Mouse (Mus musculus): ENCODE results near the gene Cd36. TPM values are rescaled to one million over a fixed set of nuclear protein-coding genes. Genes with fewer than 3 reads are reported as not detected.
"Not testable (repeated sequence)": the region's sequence is repeated elsewhere in the genome, so short reads cannot be mapped to it uniquely, and the experiment has no call there.

Cd36 gene
- polyA plus RNA-seq (2015; fragmentation: Nextera tagmentation; extraction: Ambion mirVana), result 3.2 and 5.5 TPM in 2 replicates

DNA sequence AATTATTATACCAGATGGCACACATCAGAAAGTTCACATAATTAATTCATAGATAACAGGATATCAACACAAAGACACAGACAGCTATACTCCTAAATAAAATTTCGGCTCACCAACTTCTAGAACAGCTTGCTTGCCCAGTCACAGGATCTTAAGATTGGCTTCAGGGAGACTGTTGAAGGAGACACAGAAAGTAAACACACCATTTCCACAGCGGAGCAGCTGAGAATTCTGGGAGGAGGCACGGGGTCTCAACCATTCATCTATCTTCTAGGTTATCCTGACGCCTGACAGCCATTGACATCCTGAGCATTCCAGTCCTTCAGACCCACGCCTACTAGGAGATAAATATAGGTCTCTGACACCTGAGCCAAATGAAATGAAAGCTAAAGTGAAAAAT lies at the start of gene Cd36:
Cd36 (minus strand) TSS at position 204 of the 400 bp plus-strand sequence.
- ATAC-seq, result no peak
- Histone ChIP-seq H3K36me3 (ENCODE audit: control insufficient read depth, insufficient read depth, low read length) (no peaks in the 10 kb centered on the region), H3K4me2 (ENCODE audit: low read length) (no peak within 1 kb of the TSS), H3K9me3 (replicated peaks; ENCODE audit: control insufficient read depth, low read length, poor library complexity, severe bottlenecking) (no peaks in the 10 kb centered on the region), H3K9ac (ENCODE audit: low read depth, low read length) (no peak within 1 kb of the TSS), H3K27me3 (ENCODE audit: control insufficient read depth, insufficient read depth, low read depth, low read length) (no peaks in the 10 kb centered on the region), H3K4me3 (ENCODE audit: low read depth, low read length) (no peak within 1 kb of the TSS), H3K4me1 (ENCODE audit: control insufficient read depth, insufficient read depth, low read length) (no peaks in the 10 kb centered on the region), H3K27ac (ENCODE audit: low read length) (no peak within 1 kb of the TSS)
- WGBS, result 62% methylated on average over 5 of the region's 5 CpGs

DNA sequence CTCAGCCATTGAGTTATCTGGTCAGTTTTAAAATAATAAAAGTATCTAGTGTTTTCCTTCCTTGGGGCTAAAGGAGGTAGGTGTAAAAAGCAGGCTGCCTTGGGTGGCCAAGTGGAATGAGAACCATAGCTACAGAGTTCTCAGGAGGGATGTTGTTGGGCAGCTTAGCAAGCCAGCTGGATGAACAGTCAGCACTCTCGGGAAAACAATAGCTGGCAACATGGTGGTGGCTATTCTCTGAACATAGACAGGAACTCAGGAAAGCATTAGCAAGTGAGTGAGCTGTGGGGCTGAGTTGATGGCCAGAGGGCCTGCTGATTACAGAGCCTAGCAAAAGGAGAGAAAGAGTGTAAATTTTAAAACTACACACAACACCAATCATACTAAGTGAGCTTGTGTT lies 45.9 kb upstream of the Cd36 start:
- H3K36me3 ChIP-seq (ENCODE audit: control insufficient read depth, insufficient read depth, low read length), result no peaks in the 10 kb centered on the region
- H3K4me1 ChIP-seq (ENCODE audit: control insufficient read depth, insufficient read depth, low read length), result no peaks in the 10 kb centered on the region
- 61% methylated on average over 1 of the region's 1 CpGs for WGBS
- H3K9me3 ChIP-seq (replicated peaks; ENCODE audit: control insufficient read depth, low read length, poor library complexity, severe bottlenecking), result no peaks in the 10 kb centered on the region
- no peak overlapping the region for H3K27ac ChIP-seq (ENCODE audit: low read length)
- no peak overlapping the region for H3K9ac ChIP-seq (ENCODE audit: low read depth, low read length)
- no peak overlapping the region for H3K4me3 ChIP-seq (ENCODE audit: low read depth, low read length)
- H3K27me3 ChIP-seq (ENCODE audit: control insufficient read depth, insufficient read depth, low read depth, low read length), result no peaks in the 10 kb centered on the region
- no peak overlapping the region for H3K4me2 ChIP-seq (ENCODE audit: low read length)
- ATAC-seq, result no peak

GRCm38 (mm10) chr5:17931588-17931987 lies 43.0 kb upstream of the Cd36 start:
- ATAC-seq; H3K9me3 ChIP-seq (replicated peaks; ENCODE audit: control insufficient read depth, low read length, poor library complexity, severe bottlenecking); H3K27ac ChIP-seq (ENCODE audit: low read length); H3K4me1 ChIP-seq (ENCODE audit: control insufficient read depth, insufficient read depth, low read length); H3K36me3 ChIP-seq (ENCODE audit: control insufficient read depth, insufficient read depth, low read length); H3K27me3 ChIP-seq (ENCODE audit: control insufficient read depth, insufficient read depth, low read depth, low read length); H3K9ac ChIP-seq (ENCODE audit: low read depth, low read length); H3K4me2 ChIP-seq (ENCODE audit: low read length); H3K4me3 ChIP-seq (ENCODE audit: low read depth, low read length): not testable (repeated sequence)
- WGBS, result 94% methylated on average over 2 of the region's 2 CpGs

DNA sequence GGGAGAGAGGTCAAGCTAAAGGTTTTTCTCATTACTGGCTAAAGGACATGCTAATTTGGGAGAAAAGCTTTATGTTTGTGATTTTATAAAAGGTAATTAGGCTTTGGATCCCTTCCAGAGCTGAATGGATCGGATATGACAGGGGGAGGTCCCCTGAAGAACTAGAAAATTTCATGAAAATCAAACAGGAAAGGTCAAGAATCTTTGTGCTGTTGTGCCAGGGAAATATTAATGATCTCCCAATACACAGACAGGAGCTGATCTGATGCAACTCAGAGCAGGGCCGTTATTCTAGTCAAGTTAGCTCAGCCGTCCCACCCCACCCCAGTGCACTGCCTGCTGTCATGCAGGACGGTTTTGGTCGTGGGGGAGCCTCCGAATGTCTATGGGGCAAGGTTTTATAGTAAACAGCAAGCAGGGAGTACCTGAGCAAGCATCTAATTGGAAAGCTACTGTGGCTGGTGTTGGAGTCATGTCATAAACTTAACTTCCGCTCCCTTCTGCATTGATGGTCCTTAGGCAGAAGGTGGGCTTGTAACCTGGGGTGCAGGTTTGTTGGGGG lies 40.5 kb upstream of the Cd36 start:
- H3K4me2 ChIP-seq (ENCODE audit: low read length), result no peak overlapping the region
- H3K36me3 ChIP-seq (ENCODE audit: control insufficient read depth, insufficient read depth, low read length), result no peaks in the 10 kb centered on the region
- ATAC-seq, result no peak
- no peaks in the 10 kb centered on the region for H3K27me3 ChIP-seq (ENCODE audit: control insufficient read depth, insufficient read depth, low read depth, low read length)
- no peak overlapping the region for H3K4me3 ChIP-seq (ENCODE audit: low read depth, low read length)
- no peaks in the 10 kb centered on the region for H3K9me3 ChIP-seq (replicated peaks; ENCODE audit: control insufficient read depth, low read length, poor library complexity, severe bottlenecking)
- WGBS, result 57% methylated on average over 7 of the region's 7 CpGs
- no peaks in the 10 kb centered on the region for H3K4me1 ChIP-seq (ENCODE audit: control insufficient read depth, insufficient read depth, low read length)
- no peak overlapping the region for H3K27ac ChIP-seq (ENCODE audit: low read length)
- no peak overlapping the region for H3K9ac ChIP-seq (ENCODE audit: low read depth, low read length)

DNA sequence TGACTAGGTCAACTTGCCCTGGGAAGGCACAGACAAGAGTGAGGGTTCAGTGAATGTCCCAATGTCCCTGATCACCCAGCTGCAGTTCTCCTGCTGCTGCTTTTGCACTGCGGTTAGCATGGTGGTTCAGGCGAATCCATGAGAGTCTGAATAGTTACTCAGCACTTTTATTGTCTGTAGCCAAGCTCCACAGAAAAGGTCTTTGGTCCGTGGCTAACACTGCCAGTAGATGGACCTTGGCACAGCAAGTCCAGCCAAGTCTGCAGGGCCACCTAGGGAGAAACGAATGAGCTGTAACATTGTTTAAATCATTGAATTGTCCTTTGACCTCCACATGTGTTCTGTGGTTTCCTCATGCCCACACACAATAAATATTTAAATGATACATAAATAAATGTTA lies 39.9 kb upstream of the Cd36 start:
- no peaks in the 10 kb centered on the region for H3K27me3 ChIP-seq (ENCODE audit: control insufficient read depth, insufficient read depth, low read depth, low read length)
- H3K27ac ChIP-seq (ENCODE audit: low read length), result no peak overlapping the region
- H3K4me1 ChIP-seq (ENCODE audit: control insufficient read depth, insufficient read depth, low read length), result no peaks in the 10 kb centered on the region
- no peak overlapping the region for H3K9ac ChIP-seq (ENCODE audit: low read depth, low read length)
- 25% methylated on average over 4 of the region's 4 CpGs for WGBS
- H3K4me2 ChIP-seq (ENCODE audit: low read length), result no peak overlapping the region
- no peaks in the 10 kb centered on the region for H3K9me3 ChIP-seq (replicated peaks; ENCODE audit: control insufficient read depth, low read length, poor library complexity, severe bottlenecking)
- H3K36me3 ChIP-seq (ENCODE audit: control insufficient read depth, insufficient read depth, low read length), result no peaks in the 10 kb centered on the region
- H3K4me3 ChIP-seq (ENCODE audit: low read depth, low read length), result no peak overlapping the region
- no peak for ATAC-seq

DNA sequence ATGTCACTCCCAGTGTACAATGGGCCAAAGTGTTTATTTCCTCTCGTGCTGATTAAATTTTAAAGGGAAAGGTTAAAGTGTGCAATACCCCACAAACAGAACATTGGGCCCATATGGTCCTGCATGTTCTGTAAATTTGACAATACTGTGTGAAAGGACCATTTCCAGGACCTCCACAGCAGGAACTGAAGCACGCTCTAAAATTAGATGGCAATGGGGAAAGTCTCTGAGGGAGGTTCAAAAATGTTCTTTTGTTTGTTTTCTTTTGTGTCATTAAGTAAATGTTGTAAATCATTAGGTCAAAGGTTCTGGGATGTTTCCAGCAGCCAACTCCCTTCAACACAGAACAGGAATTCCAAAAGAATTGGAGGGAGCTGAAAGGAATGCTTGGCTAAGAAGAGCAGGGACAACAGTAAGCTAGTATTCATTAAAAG lies 35.5 kb upstream of the Cd36 start:
- Histone ChIP-seq H3K36me3 (ENCODE audit: control insufficient read depth, insufficient read depth, low read length) (no peaks in the 10 kb centered on the region), H3K27ac (ENCODE audit: low read length) (no peak overlapping the region), H3K9me3 (replicated peaks; ENCODE audit: control insufficient read depth, low read length, poor library complexity, severe bottlenecking) (no peaks in the 10 kb centered on the region), H3K4me2 (ENCODE audit: low read length) (no peak overlapping the region), H3K27me3 (ENCODE audit: control insufficient read depth, insufficient read depth, low read depth, low read length) (no peaks in the 10 kb centered on the region), H3K4me1 (ENCODE audit: control insufficient read depth, insufficient read depth, low read length) (no peaks in the 10 kb centered on the region), H3K9ac (ENCODE audit: low read depth, low read length) (no peak overlapping the region), H3K4me3 (ENCODE audit: low read depth, low read length) (no peak overlapping the region)
- 70% methylated on average over 2 of the region's 2 CpGs for WGBS
- ATAC-seq, result no peak

DNA sequence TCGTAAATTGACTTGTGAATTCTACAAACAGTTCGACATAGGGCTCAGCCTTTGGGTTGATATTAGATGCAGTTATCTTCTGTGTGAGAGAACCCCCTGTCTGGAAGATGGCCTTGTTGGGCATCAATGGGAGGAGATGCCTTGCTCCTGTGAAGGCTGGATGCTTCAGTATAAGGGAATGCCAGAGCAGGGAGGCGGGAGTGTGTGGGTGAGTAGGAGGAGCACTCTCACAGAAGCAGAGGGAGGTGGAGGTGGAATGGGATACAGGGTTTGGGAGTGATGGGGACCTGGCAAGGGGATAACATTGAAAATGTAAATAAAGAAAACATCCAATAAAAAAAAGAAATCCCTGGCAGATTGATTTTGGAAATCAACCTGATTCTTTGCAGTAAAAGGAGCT lies 35.0 kb upstream of the Cd36 start:
- Histone ChIP-seq H3K9ac (ENCODE audit: low read depth, low read length) (no peak overlapping the region), H3K4me1 (ENCODE audit: control insufficient read depth, insufficient read depth, low read length) (no peaks in the 10 kb centered on the region), H3K4me3 (ENCODE audit: low read depth, low read length) (no peak overlapping the region), H3K36me3 (ENCODE audit: control insufficient read depth, insufficient read depth, low read length) (no peaks in the 10 kb centered on the region), H3K4me2 (ENCODE audit: low read length) (no peak overlapping the region), H3K27me3 (ENCODE audit: control insufficient read depth, insufficient read depth, low read depth, low read length) (no peaks in the 10 kb centered on the region), H3K27ac (ENCODE audit: low read length) (no peak overlapping the region), H3K9me3 (replicated peaks; ENCODE audit: control insufficient read depth, low read length, poor library complexity, severe bottlenecking) (no peaks in the 10 kb centered on the region)
- WGBS, result 84% methylated on average over 3 of the region's 3 CpGs
- ATAC-seq, result no peak

DNA sequence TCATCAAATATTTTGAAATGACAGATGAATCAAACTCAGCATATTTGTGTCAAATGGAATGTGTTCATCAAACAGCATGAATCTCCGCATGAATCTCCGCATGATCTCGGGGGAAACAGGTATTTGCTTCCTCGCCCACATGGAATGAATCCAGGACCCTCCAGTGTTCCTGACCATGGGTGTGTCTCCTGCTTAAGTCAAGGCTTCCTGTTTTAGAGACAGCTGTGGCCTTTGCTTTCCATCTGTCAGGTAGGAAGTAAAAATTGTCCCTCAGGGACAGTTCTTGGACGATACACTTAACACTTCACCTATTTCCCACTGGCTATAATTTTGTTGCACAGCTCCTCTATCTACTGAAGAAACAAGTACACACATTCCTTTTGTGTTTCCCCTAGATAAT lies 30.4 kb upstream of the Cd36 start:
- H3K4me1 ChIP-seq (ENCODE audit: control insufficient read depth, insufficient read depth, low read length), result no peaks in the 10 kb centered on the region
- H3K9ac ChIP-seq (ENCODE audit: low read depth, low read length), result no peak overlapping the region
- no peaks in the 10 kb centered on the region for H3K27me3 ChIP-seq (ENCODE audit: control insufficient read depth, insufficient read depth, low read depth, low read length)
- H3K27ac ChIP-seq (ENCODE audit: low read length), result no peak overlapping the region
- H3K4me3 ChIP-seq (ENCODE audit: low read depth, low read length), result no peak overlapping the region
- H3K9me3 ChIP-seq (replicated peaks; ENCODE audit: control insufficient read depth, low read length, poor library complexity, severe bottlenecking), result no peaks in the 10 kb centered on the region
- no peaks in the 10 kb centered on the region for H3K36me3 ChIP-seq (ENCODE audit: control insufficient read depth, insufficient read depth, low read length)
- 80% methylated on average over 5 of the region's 5 CpGs for WGBS
- no peak for ATAC-seq
- no peak overlapping the region for H3K4me2 ChIP-seq (ENCODE audit: low read length)

DNA sequence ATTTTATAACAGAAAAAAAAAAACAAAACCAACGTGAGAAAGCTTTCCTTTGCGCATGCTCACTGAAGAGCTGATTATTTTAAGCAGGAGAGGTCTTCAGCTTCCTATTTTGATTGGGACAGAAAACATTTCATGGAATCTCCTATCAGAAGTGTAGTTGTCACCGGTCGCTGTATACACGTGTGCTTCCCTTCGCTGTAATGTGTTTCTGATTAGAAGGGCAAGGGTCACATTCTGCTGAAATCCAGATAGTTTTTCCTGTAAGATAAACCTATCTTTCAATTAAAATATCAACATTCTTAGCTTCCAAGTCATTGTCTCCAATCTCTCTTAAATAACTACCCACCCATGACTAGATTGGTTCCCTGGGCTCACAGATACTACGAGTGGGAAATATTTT lies 16.2 kb upstream of the Cd36 start:
- Histone ChIP-seq H3K27me3 (ENCODE audit: control insufficient read depth, insufficient read depth, low read depth, low read length) (no peaks in the 10 kb centered on the region), H3K9me3 (replicated peaks; ENCODE audit: control insufficient read depth, low read length, poor library complexity, severe bottlenecking) (no peaks in the 10 kb centered on the region), H3K9ac (ENCODE audit: low read depth, low read length) (no peak overlapping the region), H3K27ac (ENCODE audit: low read length) (no peak overlapping the region), H3K36me3 (ENCODE audit: control insufficient read depth, insufficient read depth, low read length) (no peaks in the 10 kb centered on the region), H3K4me1 (ENCODE audit: control insufficient read depth, insufficient read depth, low read length) (no peaks in the 10 kb centered on the region), H3K4me3 (ENCODE audit: low read depth, low read length) (no peak overlapping the region), H3K4me2 (ENCODE audit: low read length) (no peak overlapping the region)
- ATAC-seq, result no peak
- WGBS, result 82% methylated on average over 7 of the region's 7 CpGs
